Mouse (Mus musculus) kidney, adult 8-10 months (tissue): Measurements from ENCODE around the gene Syde1.

Source experiments
- DNase-seq, 2 experiments: peaks; one replicate each; pipeline ENCODE4 v3.0.0; 2022

The Syde1 gene

DNA sequence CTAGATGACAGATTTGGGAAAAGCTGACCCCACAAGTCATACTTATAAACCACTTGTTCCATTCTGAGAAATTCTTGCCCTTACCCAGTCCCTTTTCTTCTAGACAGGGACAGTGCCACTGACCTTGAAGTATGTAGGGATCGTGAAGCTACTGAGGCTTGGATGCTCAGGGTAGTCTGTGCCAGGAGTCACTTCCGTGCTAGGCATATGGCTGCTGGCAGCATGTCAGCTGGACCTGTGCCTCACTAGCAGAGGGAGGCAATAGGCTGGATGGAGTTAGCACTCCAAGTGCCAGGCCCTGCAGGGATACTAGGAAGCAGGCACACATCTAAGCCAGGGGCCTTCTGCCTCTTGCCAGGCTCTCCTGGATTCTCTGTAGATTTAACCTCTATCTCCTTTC, 16.1 kb downstream of the Syde1 start:
- DNase-seq, result peak; percentile 56 to 71

DNA sequence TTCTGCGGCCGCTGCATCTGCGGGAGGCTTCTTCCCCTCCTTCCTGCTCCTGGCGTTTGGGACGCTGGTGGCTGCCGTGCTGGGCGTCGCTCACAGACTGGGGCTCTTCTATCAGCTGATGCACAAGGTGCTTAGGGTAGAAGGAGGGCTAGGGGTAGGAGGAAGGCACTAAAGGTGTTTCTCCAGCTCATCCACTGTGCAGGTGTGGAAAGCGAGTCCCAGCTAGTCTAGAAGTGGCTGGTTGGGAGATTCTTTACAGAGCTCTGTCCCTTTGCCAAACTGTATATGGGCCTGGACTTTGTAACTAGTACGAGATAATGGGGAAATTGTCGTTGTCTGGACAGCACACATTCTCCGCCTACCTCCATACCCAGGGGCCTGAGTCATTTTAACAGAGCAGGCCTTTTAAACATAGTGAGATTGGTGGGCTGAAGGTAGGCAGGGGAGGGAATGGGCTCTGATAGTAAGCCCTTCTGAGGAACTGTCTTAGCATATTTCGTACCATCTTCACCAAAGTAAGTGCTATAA, 16.6 kb downstream of the Syde1 start:
- DNase-seq, result no peak

DNA sequence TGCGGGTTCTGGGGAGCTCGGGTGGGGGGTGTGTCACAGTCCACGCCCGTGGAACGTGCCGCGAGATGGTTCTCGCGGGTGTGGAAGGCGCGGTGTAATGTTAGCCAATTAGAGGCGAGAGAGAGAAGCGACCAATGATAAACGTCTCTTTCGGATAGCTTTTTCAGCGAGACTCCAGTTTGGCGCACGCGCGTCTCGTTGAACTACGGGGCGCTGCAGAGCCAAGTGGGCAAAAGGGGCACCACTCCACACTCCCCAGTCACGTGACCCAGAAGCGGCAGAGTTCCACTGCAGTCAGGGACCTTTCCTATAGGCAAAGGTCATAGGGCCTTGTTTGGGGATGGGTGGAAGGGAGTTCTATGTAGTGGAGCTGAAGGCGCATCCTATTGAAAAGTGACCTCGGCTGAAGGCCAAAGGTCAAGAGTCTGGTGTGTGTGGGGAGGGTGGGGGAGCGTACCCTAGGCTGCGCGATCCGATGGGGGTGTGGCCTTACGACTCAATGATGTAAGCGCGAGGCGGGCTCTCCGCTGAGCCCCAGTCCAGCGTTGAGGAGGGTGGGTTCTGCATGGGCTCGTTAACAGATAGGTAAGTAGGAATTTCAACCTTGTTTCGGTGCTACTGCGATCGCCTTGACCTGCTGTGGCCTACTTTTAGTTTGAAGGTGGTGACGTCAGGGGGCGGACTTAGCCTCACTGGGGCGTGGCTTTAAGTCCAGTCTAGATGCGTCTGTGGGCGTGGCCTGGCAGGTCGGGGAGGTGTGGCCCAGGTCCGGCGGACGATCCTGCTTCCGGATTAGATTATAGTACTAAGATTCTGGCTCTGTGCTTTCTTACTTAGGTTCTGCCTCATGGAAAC, 17.3 kb downstream of the Syde1 start, which contains the start of gene Ilvbl:
Ilvbl (plus strand) TSS at position 97 of the 855 bp plus-strand sequence.
- DNase-seq, result peak; percentile 96 to 98

DNA sequence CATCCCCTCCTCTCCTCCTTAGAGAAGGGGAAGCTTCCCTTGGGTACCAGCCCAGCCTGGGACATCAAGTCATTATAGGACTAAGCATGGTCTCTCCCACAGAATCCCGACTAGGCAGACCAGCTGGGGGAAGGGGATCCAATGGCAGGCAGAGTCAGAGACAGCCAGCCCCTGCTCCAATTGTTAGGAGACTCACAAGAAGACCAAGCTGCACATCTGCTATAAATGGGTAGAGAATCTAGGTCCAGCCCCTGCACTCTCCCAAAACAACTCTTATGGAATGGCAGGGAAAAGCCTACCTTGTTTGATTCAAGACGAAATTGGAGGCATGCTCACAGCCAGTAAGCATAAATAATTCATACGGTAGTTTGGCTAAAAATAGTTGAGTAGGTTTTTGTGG, 18.5 kb downstream of the Syde1 start:
- DNase-seq, result no peak

DNA sequence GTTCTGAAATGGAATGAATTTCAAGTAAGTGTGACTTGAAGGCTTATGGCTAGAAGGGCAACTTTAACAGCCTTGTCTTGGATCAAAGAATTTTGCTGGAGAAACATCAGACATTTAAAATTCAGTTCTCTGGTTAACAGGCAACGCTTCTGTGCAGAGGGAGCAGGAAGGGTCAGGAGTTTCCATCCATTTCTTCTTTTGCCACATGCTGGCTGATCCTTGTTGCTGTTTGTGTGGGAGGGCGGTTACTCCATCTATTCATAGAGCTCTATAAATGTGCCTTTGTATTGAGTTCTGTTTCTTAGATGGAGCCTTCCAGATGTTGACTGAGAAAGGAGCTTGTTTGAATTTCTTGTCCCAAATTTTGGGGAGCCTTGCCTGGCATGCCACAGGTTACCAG, 20.9 kb downstream of the Syde1 start:
- no peak for DNase-seq

DNA sequence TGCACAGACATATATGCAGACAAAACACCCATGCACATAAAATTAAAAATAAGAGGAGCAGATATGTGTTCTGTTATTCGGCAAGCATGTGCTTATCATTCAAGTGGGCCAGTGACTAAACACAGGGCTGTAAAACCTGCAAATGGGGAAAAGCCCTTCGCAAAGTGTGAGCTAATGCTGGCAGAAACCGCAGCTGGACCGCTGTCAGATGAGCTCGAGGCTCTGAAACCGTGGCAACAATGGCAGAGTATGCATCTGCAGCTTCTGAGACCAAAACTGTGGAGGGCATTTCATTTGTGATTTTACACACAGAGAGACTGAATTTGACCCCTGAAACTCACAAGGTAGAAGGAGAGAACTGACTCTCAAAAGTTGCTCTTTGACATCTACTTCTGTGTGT, 21.3 kb downstream of the Syde1 start:
- no peak for DNase-seq

DNA sequence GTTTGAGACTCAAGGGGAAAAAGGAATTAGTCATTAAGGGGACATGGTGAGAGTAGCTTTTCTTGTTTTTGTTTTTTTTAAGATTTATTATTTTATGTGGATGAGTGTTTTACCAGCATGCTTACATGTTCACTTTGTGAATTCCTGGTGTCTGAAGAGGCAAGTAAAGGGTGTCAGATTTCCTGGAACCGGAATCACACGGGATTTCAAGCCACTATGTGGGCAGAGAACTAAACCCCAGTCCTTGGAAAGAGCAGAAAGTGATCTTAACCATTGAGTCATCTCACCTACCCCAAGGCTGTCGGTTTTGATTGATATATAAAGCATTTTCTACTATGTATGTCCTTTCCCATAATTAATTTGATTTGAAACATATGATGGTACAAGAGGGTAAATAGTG, 22.1 kb downstream of the Syde1 start:
- no peak for DNase-seq

DNA sequence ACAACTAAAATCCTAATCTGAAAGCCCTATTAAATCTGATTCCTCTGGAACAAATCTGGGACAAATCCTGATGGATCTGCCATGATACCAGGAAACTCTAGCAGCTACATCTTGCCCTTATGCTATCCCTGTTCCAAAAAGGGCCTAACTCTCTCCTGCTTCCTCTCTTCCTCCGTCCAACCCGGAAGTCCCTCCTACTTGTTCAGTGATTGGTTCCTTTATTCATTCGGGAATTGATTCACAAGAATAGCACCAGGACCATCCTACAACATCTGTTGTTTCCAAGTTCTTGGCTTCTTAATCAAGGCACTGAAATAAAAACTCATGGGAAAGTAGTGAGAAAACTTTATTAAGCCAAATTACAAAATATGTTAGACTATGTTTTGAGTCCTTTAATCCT, 22.6 kb downstream of the Syde1 start:
- DNase-seq, result no peak

DNA sequence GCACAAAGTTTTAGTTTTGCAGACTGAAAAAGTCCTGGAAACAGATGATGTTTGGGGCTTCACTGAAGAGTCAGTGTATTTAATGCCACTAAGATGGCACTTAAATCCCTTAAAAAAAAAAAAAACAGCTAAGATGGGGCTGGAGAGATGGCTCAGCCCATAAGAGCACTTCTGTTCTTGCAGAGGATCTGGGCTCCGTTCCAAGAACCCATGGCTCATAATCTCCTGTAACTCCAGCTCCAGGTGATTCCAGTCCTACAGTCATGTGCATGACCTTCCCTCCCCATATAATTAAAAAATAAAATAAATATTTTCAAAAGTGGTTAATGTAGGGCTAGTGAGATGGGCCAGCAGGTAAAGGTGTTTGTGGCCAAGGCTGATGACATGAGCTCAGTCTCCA, 26.7 kb downstream of the Syde1 start:
- DNase-seq, result no peak

DNA sequence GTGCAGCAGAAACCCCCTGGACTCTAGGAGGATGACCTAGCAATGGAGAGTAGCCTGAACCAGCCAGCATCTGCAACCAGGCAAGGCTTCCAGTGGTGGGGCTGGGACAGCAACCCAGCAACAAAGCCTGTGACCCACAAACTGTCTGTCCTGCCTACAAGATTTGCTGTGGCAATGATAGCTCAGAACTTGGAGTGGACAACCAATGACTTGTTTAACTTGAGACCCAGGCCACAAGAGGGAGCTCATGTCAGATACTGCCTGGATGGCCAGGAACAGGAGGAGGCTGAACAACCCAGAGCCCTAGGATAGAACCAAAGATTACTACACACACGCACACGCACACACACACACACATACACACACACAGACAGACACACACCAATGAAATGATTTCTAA, 50.8 kb downstream of the Syde1 start:
- peak; percentile 31 to 53 for DNase-seq
